ENCODE assay signal across 25 mouse cellular contexts in the genomic region with DNA sequence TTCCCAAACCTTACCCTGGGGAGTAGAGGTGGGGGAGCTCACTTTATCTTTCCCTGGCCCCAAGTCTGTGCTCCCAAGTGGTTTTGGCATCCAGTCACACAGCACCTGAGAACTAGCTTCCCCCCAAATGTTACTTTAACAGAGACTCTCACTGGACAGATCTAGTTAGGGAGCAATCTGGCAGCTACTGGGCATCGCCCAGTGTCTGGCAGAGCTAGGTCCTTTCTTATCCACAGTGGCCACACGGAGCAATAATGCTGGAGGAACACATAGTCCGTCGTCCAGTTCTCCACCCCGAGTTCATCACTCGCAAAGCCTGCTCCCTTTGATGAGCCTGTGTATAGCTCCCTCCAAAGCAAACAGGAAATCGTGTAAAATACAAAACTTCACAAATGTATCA.
DNase-seq lines count a peak whose midpoint lies in the region; ATAC-seq and TF ChIP-seq lines count a peak whose summit lies in the region.
"Had no signal": no experiment of that assay in that cellular context is flagged by ENCODE, and none has a peak within 500 bp of the region (broad histone marks: within the 10 kb centered on the region; RNA-seq: fewer than 3 reads in every experiment).

No protein-coding gene starts in this region.

- no peaks in the 10 kb centered on the region for H3K9me3 ChIP-seq in lung, embryonic 16.5 days (ENCODE audit: control insufficient read depth, low read length)
- no peaks in the 10 kb centered on the region for H3K9me3 ChIP-seq in midbrain, embryonic 11.5 days (ENCODE audit: control insufficient read depth, low read length)
- H3K9me3 ChIP-seq in midbrain, embryonic 10.5 days (replicated peaks) = no peaks in the 10 kb centered on the region
- H3K9me3 ChIP-seq: embryonic facial prominence, embryonic 10.5 days; embryonic facial prominence, embryonic 12.5 days; forebrain, embryonic 13.5 days; G1E had no signal

- no peaks in the 10 kb centered on the region for H3K79me2 ChIP-seq in heart, adult 2 months (replicated peaks; ENCODE audit: control insufficient read depth, insufficient read depth, low read length)

- DNase-seq in gastrocnemius, adult 2 months = no peak
- DNase-seq in gastrocnemius, adult 18-20 months (ENCODE audit: low spot score) = no peak
- no peak for DNase-seq in heart, adult 2 months
- no peak for DNase-seq in heart, postnatal 10 days
- DNase-seq in lung, adult 2 months = no peak
- DNase-seq in midbrain, embryonic 11.5 days (ENCODE audit: low spot score, missing footprints) = peak; percentile 10
- DNase-seq in midbrain, embryonic 10.5 days (ENCODE audit: low spot score) = no peak
- DNase-seq: adrenal gland, adult 8-10 months; adrenal gland, postnatal 14 days; adrenal gland, postnatal 36 days; B cell, adult 2 months; cerebellum, adult 11-12 months; cerebellum, adult 2 months; cerebellum, adult 9-10 months; cerebellum, postnatal 10 days; cerebellum, postnatal 25 days had no signal

- H3K4me3 ChIP-seq in gastrocnemius, adult 2 months = no peak overlapping the region
- no peak overlapping the region for H3K4me3 ChIP-seq in heart, adult 2 months
- H3K4me3 ChIP-seq in lung, embryonic 16.5 days (ENCODE audit: low read length) = no peak overlapping the region
- H3K4me3 ChIP-seq in lung, adult 2 months (replicated peaks; ENCODE audit: extremely low read depth, low read depth, low read length) = no peak overlapping the region
- H3K4me3 ChIP-seq in midbrain, embryonic 11.5 days (ENCODE audit: low read depth, low read length) = no peak overlapping the region
- no peak overlapping the region for H3K4me3 ChIP-seq in midbrain, embryonic 10.5 days
- H3K4me3 ChIP-seq: embryonic facial prominence, embryonic 10.5 days; embryonic facial prominence, embryonic 12.5 days; forebrain, embryonic 13.5 days had no signal

- WGBS in heart, adult 2 months = 63% methylated on average over 7 of the region's 7 CpGs
- WGBS in lung, embryonic 16.5 days = 52% methylated on average over 7 of the region's 7 CpGs
- WGBS in lung, adult 2 months = 33% methylated on average over 7 of the region's 7 CpGs
- 83% methylated on average over 7 of the region's 7 CpGs for WGBS in midbrain, embryonic 11.5 days
- WGBS in midbrain, embryonic 10.5 days = 88% methylated on average over 7 of the region's 7 CpGs

- no peaks in the 10 kb centered on the region for H3K27me3 ChIP-seq in heart, adult 2 months (ENCODE audit: control insufficient read depth, insufficient read depth, low read length)
- no peaks in the 10 kb centered on the region for H3K27me3 ChIP-seq in lung, embryonic 16.5 days (ENCODE audit: control insufficient read depth, insufficient read depth, low read depth, low read length)
- H3K27me3 ChIP-seq in midbrain, embryonic 11.5 days (ENCODE audit: control insufficient read depth, insufficient read depth, low read length) = no peaks in the 10 kb centered on the region
- H3K27me3 ChIP-seq in midbrain, embryonic 10.5 days (ENCODE audit: low read depth, poor library complexity, severe bottlenecking) = no peaks in the 10 kb centered on the region
- H3K27me3 ChIP-seq: CH12.LX; embryonic facial prominence, embryonic 12.5 days; forebrain, embryonic 13.5 days had no signal

- TF ChIP-seq POLR2A in heart, adult 2 months (IDR thresholded peaks at IDR 0.05; ENCODE audit: insufficient read depth, low read depth, low read length) = no peak
- TF ChIP-seq POLR2A in lung, adult 2 months (IDR thresholded peaks at IDR 0.05; ENCODE audit: borderline replicate concordance, extremely low read depth, low read depth, low read length) = no peak

- no peak overlapping the region for H3K9ac ChIP-seq in heart, adult 2 months (ENCODE audit: low read depth, low read length)
- H3K9ac ChIP-seq in lung, embryonic 16.5 days (ENCODE audit: low read length) = no peak overlapping the region
- H3K9ac ChIP-seq in midbrain, embryonic 11.5 days (ENCODE audit: low read length) = no peak overlapping the region
- H3K9ac ChIP-seq: embryonic facial prominence, embryonic 12.5 days; forebrain, embryonic 13.5 days had no signal

- H3K4me2 ChIP-seq in lung, embryonic 16.5 days (ENCODE audit: low read depth, low read length) = no peak overlapping the region
- H3K4me2 ChIP-seq in midbrain, embryonic 11.5 days = no peak overlapping the region
- H3K4me2 ChIP-seq: embryonic facial prominence, embryonic 12.5 days; forebrain, embryonic 13.5 days had no signal

- TF ChIP-seq EP300 in heart, adult 2 months (IDR thresholded peaks at IDR 0.05; ENCODE audit: insufficient read depth, low read depth, low read length) = no peak

- no peak for ATAC-seq in lung, embryonic 16.5 days (ENCODE audit: low read depth)
- no peak for ATAC-seq in midbrain, embryonic 11.5 days (ENCODE audit: low FRiP score)
- ATAC-seq: activated CD4-positive, CD25-positive, alpha-beta regulatory T cell, adult 4 months; CD4-positive, CD25-positive, alpha-beta regulatory T cell, adult 4 months; forebrain, embryonic 13.5 days; Patski had no signal

- TF ChIP-seq CTCF in gastrocnemius, adult 2 months (IDR thresholded peaks at IDR 0.05) = no peak
- no peak for TF ChIP-seq CTCF in heart, adult 2 months (IDR thresholded peaks at IDR 0.05)
- no peak for TF ChIP-seq CTCF in lung, adult 2 months (IDR thresholded peaks at IDR 0.05; ENCODE audit: insufficient read depth, low read length)

- H3K36me3 ChIP-seq in heart, adult 2 months (ENCODE audit: control insufficient read depth, insufficient read depth, low read length) = no peaks in the 10 kb centered on the region
- no peaks in the 10 kb centered on the region for H3K36me3 ChIP-seq in lung, embryonic 16.5 days (ENCODE audit: control insufficient read depth, insufficient read depth, low read length)
- H3K36me3 ChIP-seq in midbrain, embryonic 11.5 days (ENCODE audit: control insufficient read depth, insufficient read depth, low read length) = no peaks in the 10 kb centered on the region
- H3K36me3 ChIP-seq in midbrain, embryonic 10.5 days = no peaks in the 10 kb centered on the region
- H3K36me3 ChIP-seq: embryonic facial prominence, embryonic 10.5 days; embryonic facial prominence, embryonic 12.5 days had no signal

- intact Hi-C loops in gastrocnemius, adult 2 months (cut with DNase I) = no loop called here
- intact Hi-C loops in heart, adult 2 months (cut with DNase I) = loop anchor here (10.0 kb wide), 1 partner anchor 483 kb away; no protein-coding TSS in a partner anchor
- intact Hi-C loops in heart, postnatal 10 days (cut with DNase I) = loop anchor here (10.0 kb wide), 1 partner anchor 267 kb away; no protein-coding TSS in a partner anchor

- H3K4me1 ChIP-seq in heart, adult 2 months (ENCODE audit: control insufficient read depth, insufficient read depth, low read length) = peaks cover 9% of the 10 kb centered on the region
- H3K4me1 ChIP-seq in lung, embryonic 16.5 days (replicated peaks; ENCODE audit: control insufficient read depth, insufficient read depth, low read length) = peaks cover 2% of the 10 kb centered on the region; the same call in 1 of the 2 replicates
- peaks cover 11% of the 10 kb centered on the region for H3K4me1 ChIP-seq in lung, adult 2 months (ENCODE audit: control insufficient read depth, insufficient read depth, low read length)
- H3K4me1 ChIP-seq in midbrain, embryonic 11.5 days (ENCODE audit: control insufficient read depth, insufficient read depth, low read length) = no peaks in the 10 kb centered on the region
- H3K4me1 ChIP-seq in midbrain, embryonic 10.5 days = no peaks in the 10 kb centered on the region
- H3K4me1 ChIP-seq: forebrain, embryonic 13.5 days had no signal

- peak overlapping the region; percentile 51 for H3K27ac ChIP-seq in gastrocnemius, adult 2 months
- peak overlapping the region; percentile 31; the same call in 1 of the 2 replicates for H3K27ac ChIP-seq in heart, adult 2 months
- 0 out of 2 replicates have a peak overlapping the region, but pooled peaks have one; percentile 27 for H3K27ac ChIP-seq in lung, embryonic 16.5 days (ENCODE audit: low read length)
- no peak overlapping the region for H3K27ac ChIP-seq in midbrain, embryonic 11.5 days (ENCODE audit: low read depth, low read length)
- no peak overlapping the region for H3K27ac ChIP-seq in midbrain, embryonic 10.5 days (replicated peaks)
- H3K27ac ChIP-seq: embryonic facial prominence, embryonic 10.5 days; embryonic facial prominence, embryonic 12.5 days; forebrain, embryonic 13.5 days had no signal

Comparison
In these comparisons a context has a peak if more than half of its experiments do, and no peak if none do; other contexts are left out.
1. H3K27ac ChIP-seq: peak in gastrocnemius, adult 2 months (single experiment), heart, adult 2 months (single experiment) and lung, embryonic 16.5 days (single experiment); none in midbrain, embryonic 11.5 days (single experiment) and midbrain, embryonic 10.5 days (single experiment).